Comparison of ENCODE assay signal across 7 mouse cellular contexts in the genomic region with DNA sequence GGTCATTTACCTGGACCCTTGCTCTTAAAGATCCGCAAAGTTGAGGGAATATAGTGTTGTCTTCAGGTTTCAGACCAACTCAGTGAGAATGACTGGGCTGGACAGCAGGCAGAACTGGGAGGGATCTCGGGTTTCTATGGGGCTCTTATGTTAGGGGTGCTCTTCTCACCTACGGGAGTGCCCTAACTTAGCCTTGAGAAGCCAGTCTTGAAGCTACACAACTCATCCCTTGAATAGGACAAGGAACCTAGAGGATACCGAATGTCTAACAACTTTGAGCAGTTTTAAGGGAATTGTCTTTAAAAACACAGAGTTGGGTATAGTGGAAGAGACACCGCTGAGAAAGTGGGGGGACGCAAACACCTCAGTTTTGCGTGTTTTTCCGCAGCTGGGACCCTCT. TPM values are rescaled to one million over a fixed set of nuclear protein-coding genes. Genes with fewer than 3 reads are reported as not detected.
DNase-seq lines count a peak whose midpoint lies in the region; ATAC-seq and TF ChIP-seq lines count a peak whose summit lies in the region.

No protein-coding gene starts in this region.

- peak overlapping the region; percentile 95 for H3K4me2 ChIP-seq in liver, embryonic 11.5 days
- H3K4me2 ChIP-seq in forebrain, embryonic 12.5 days = peak overlapping the region; percentile 67
- H3K4me2 ChIP-seq in limb, embryonic 14.5 days (replicated peaks; ENCODE audit: low read depth, low read length, severe bottlenecking) = peak overlapping the region; percentile 96

- H3K4me3 ChIP-seq in liver, embryonic 11.5 days (ENCODE audit: low read depth, low read length) = peak overlapping the region; percentile 69
- H3K4me3 ChIP-seq in forebrain, embryonic 12.5 days (replicated peaks) = peak overlapping the region; percentile 77
- H3K4me3 ChIP-seq in limb, embryonic 14.5 days (replicated peaks; ENCODE audit: low read length) = peak overlapping the region; percentile 67
- peak overlapping the region; percentile 54 for H3K4me3 ChIP-seq in small intestine, adult 2 months (ENCODE audit: low read depth, low read length)

- H3K36me3 ChIP-seq in liver, embryonic 11.5 days (ENCODE audit: control insufficient read depth, insufficient read depth, low read length) = no peaks in the 10 kb centered on the region; the same call in 1 of the 2 replicates
- peaks cover 21% of the 10 kb centered on the region for H3K36me3 ChIP-seq in forebrain, embryonic 12.5 days (replicated peaks)
- peaks cover 2% of the 10 kb centered on the region; the same call in 1 of the 2 replicates for H3K36me3 ChIP-seq in limb, embryonic 14.5 days (ENCODE audit: control insufficient read depth, insufficient read depth, low read length)
- H3K36me3 ChIP-seq in small intestine, adult 2 months (ENCODE audit: control insufficient read depth, insufficient read depth, low read length) = no peaks in the 10 kb centered on the region

- DNase-seq in liver, embryonic 11.5 days (ENCODE audit: low spot score) = no peak
- no peak for DNase-seq in liver
- DNase-seq in limb, embryonic 14.5 days (ENCODE audit: low spot score) = no peak
- no peak for DNase-seq in spleen, postnatal 36 days (ENCODE audit: low spot score in 2 of 2)
- DNase-seq in left cerebral cortex, adult 18-20 months (ENCODE audit: low spot score in 2 of 2) = no peak

- no peak overlapping the region for H3K27ac ChIP-seq in liver, embryonic 11.5 days (ENCODE audit: low read depth, low read length)
- peak overlapping the region; percentile 96 for H3K27ac ChIP-seq in forebrain, embryonic 12.5 days
- H3K27ac ChIP-seq in limb, embryonic 14.5 days (replicated peaks; ENCODE audit: low read depth, low read length) = no peak overlapping the region
- H3K27ac ChIP-seq in small intestine, adult 2 months (ENCODE audit: insufficient read depth, low read depth, low read length) = no peak overlapping the region

- no peaks in the 10 kb centered on the region; the same call in 1 of the 2 replicates for H3K4me1 ChIP-seq in liver, embryonic 11.5 days (replicated peaks; ENCODE audit: control insufficient read depth, insufficient read depth, low read length)
- H3K4me1 ChIP-seq in forebrain, embryonic 12.5 days = peaks cover 62% of the 10 kb centered on the region
- peaks cover 11% of the 10 kb centered on the region for H3K4me1 ChIP-seq in limb, embryonic 14.5 days (ENCODE audit: control insufficient read depth, insufficient read depth, low read length)
- H3K4me1 ChIP-seq in small intestine, adult 2 months (ENCODE audit: control insufficient read depth, insufficient read depth, insufficient read length, low read length) = no peaks in the 10 kb centered on the region

- ATAC-seq in liver, embryonic 11.5 days (replicated peaks; ENCODE audit: low FRiP score) = no peak
- no peak; the same call in 1 of the 2 replicates for ATAC-seq in forebrain, embryonic 12.5 days (ENCODE audit: low FRiP score)
- ATAC-seq in limb, embryonic 14.5 days (ENCODE audit: low FRiP score, low read depth) = no peak

- TF ChIP-seq CTCF in small intestine, adult 2 months (IDR thresholded peaks at IDR 0.05; ENCODE audit: extremely low read depth, insufficient read length, insufficient replicate concordance, low read depth, low read length) = no peak

- no peaks in the 10 kb centered on the region for H3K9me3 ChIP-seq in liver, embryonic 11.5 days (ENCODE audit: control insufficient read depth, low read length)
- H3K9me3 ChIP-seq in forebrain, embryonic 12.5 days = no peaks in the 10 kb centered on the region
- no peaks in the 10 kb centered on the region for H3K9me3 ChIP-seq in limb, embryonic 14.5 days (ENCODE audit: control insufficient read depth, low read length)

- H3K27me3 ChIP-seq in liver, embryonic 11.5 days (replicated peaks; ENCODE audit: control insufficient read depth, insufficient read depth, low read length) = peaks cover 61% of the 10 kb centered on the region
- peaks cover 11% of the 10 kb centered on the region; the same call in 1 of the 2 replicates for H3K27me3 ChIP-seq in forebrain, embryonic 12.5 days
- H3K27me3 ChIP-seq in limb, embryonic 14.5 days (ENCODE audit: control insufficient read depth, insufficient read depth, low read length) = peaks cover 42% of the 10 kb centered on the region
- H3K27me3 ChIP-seq in small intestine, adult 2 months (ENCODE audit: control insufficient read depth, insufficient read depth, low read length) = peaks cover 37% of the 10 kb centered on the region

- H3K9ac ChIP-seq in liver, embryonic 11.5 days (ENCODE audit: low read depth, low read length) = peak overlapping the region; percentile 38; the same call in 1 of the 2 replicates
- peak overlapping the region; percentile 98 for H3K9ac ChIP-seq in forebrain, embryonic 12.5 days
- H3K9ac ChIP-seq in limb, embryonic 14.5 days (ENCODE audit: low read depth, low read length, severe bottlenecking) = peak overlapping the region; percentile 70

- no peak for TF ChIP-seq POLR2A in limb, embryonic 14.5 days (IDR thresholded peaks at IDR 0.05; ENCODE audit: borderline replicate concordance, extremely low read depth, insufficient read depth, insufficient read length)
- TF ChIP-seq POLR2A in small intestine, adult 2 months (IDR thresholded peaks at IDR 0.05; ENCODE audit: low read depth, low read length) = no peak

- WGBS in liver, embryonic 11.5 days = 5% methylated on average over 8 of the region's 8 CpGs
- 2% methylated on average over 8 of the region's 8 CpGs for WGBS in forebrain, embryonic 12.5 days
- WGBS in limb, embryonic 14.5 days = 2% methylated on average over 8 of the region's 8 CpGs
- 13% methylated on average over 8 of the region's 8 CpGs for WGBS in small intestine, adult 2 months

RNA-seq across cellular contexts. Expression of a gene that starts 0.5 kb away (rescaled TPM):
- polyA plus RNA-seq in liver, embryonic 11.5 days (2014; fragmentation: Nextera tagmentation; extraction: Ambion mirVana) = 4.8 and 5.5 TPM in 2 replicates
- 40.0 and 40.8 TPM in 2 replicates for polyA plus RNA-seq in forebrain, embryonic 12.5 days (2016; fragmentation: Nextera tagmentation; extraction: Ambion mirVana)
- polyA plus RNA-seq in limb, embryonic 14.5 days (2012; rRNA removed) = 1.2 and 1.4 TPM in 2 replicates
- polyA plus RNA-seq in limb, embryonic 14.5 days (2014; fragmentation: Nextera tagmentation; extraction: Ambion mirVana) = 1.0 and 1.1 TPM in 2 replicates
- polyA plus RNA-seq in small intestine, adult 2 months (2012; rRNA removed) = 0.06 TPM in 1 of 2 replicates, not detected in the other
- total RNA-seq in left cerebral cortex, adult 18-20 months (2021) = 1 to 10 TPM; 1.4 to 1.7 TPM

RNA-seq across cellular contexts. Expression of a gene that starts 39.2 kb away (rescaled TPM):
- polyA plus RNA-seq in liver, embryonic 11.5 days (2014; fragmentation: Nextera tagmentation; extraction: Ambion mirVana) = 12.0 and 15.0 TPM in 2 replicates
- polyA plus RNA-seq in forebrain, embryonic 12.5 days (2016; fragmentation: Nextera tagmentation; extraction: Ambion mirVana) = 14.1 and 14.4 TPM in 2 replicates
- polyA plus RNA-seq in limb, embryonic 14.5 days (2012; rRNA removed) = 71.0 and 90.7 TPM in 2 replicates
- 47.5 and 48.5 TPM in 2 replicates for polyA plus RNA-seq in limb, embryonic 14.5 days (2014; fragmentation: Nextera tagmentation; extraction: Ambion mirVana)
- polyA plus RNA-seq in small intestine, adult 2 months (2012; rRNA removed) = 1.8 and 2.3 TPM in 2 replicates
- total RNA-seq in left cerebral cortex, adult 18-20 months (2021) = 10 to 100 TPM; 28.0 to 30.6 TPM

RNA-seq across cellular contexts. Expression of a gene that starts 54.7 kb away (rescaled TPM):
- 7.3 and 7.5 TPM in 2 replicates for polyA plus RNA-seq in liver, embryonic 11.5 days (2014; fragmentation: Nextera tagmentation; extraction: Ambion mirVana)
- 5.7 and 5.9 TPM in 2 replicates for polyA plus RNA-seq in forebrain, embryonic 12.5 days (2016; fragmentation: Nextera tagmentation; extraction: Ambion mirVana)
- polyA plus RNA-seq in limb, embryonic 14.5 days (2012; rRNA removed) = 7.6 and 8.3 TPM in 2 replicates
- 6.5 and 7.6 TPM in 2 replicates for polyA plus RNA-seq in limb, embryonic 14.5 days (2014; fragmentation: Nextera tagmentation; extraction: Ambion mirVana)
- 10.0 and 16.3 TPM in 2 replicates for polyA plus RNA-seq in small intestine, adult 2 months (2012; rRNA removed)
- total RNA-seq in left cerebral cortex, adult 18-20 months (2021) = 1 to 10 TPM; 4.0 to 4.3 TPM

Comparison
In these comparisons a context has a peak if more than half of its experiments do, and no peak if none do; other contexts are left out.
1. H3K9ac ChIP-seq: peak in every context shown above with its lines; median percentile 98 in forebrain, embryonic 12.5 days; 70 in limb, embryonic 14.5 days; 38 in liver, embryonic 11.5 days.